Comparison of ENCODE assay signal across 21 mouse cellular contexts in genomic region chr17:48365511-48366155, GRCm38 (mm10). TPM values are rescaled to one million over a fixed set of nuclear protein-coding genes. Genes with fewer than 3 reads are reported as not detected.
"Had no signal": no experiment of that assay in that cellular context is flagged by ENCODE, and none has a peak within 500 bp of the region (broad histone marks: within the 10 kb centered on the region; RNA-seq: fewer than 3 reads in every experiment).

No protein-coding gene starts in this region.

- H3K4me2 ChIP-seq: kidney, embryonic 15.5 days; liver, embryonic 13.5 days; midbrain, embryonic 13.5 days; stomach, embryonic 15.5 days had no signal

- H3K4me1 ChIP-seq: kidney, embryonic 15.5 days; midbrain, embryonic 13.5 days; stomach, embryonic 15.5 days had no signal

- DNase-seq: kidney, adult 8-10 months; kidney, postnatal 10 days; kidney, postnatal 36 days; layer of hippocampus, postnatal 36 days; liver, embryonic 13.5 days; lung, adult 2 months; lung, postnatal 14 days; lung, postnatal 4 days; right cerebral cortex, postnatal 25 days; spleen, adult 18-20 months; thymus, postnatal 25 days had no signal

- H3K36me3 ChIP-seq: kidney, embryonic 15.5 days; liver, embryonic 13.5 days; midbrain, embryonic 13.5 days; stomach, embryonic 15.5 days had no signal

- ATAC-seq: midbrain, embryonic 13.5 days; midbrain, embryonic 16.5 days had no signal

- H3K4me3 ChIP-seq: kidney, embryonic 15.5 days; left cerebral cortex, adult 2 months; liver, embryonic 13.5 days; midbrain, embryonic 13.5 days; stomach, embryonic 15.5 days had no signal

- H3K27me3 ChIP-seq: kidney, embryonic 15.5 days; liver, embryonic 13.5 days; midbrain, embryonic 13.5 days; stomach, embryonic 15.5 days had no signal

- H3K9ac ChIP-seq: kidney, embryonic 15.5 days; liver, embryonic 13.5 days; midbrain, embryonic 13.5 days; stomach, embryonic 15.5 days had no signal

- H3K27ac ChIP-seq: kidney, embryonic 15.5 days; left cerebral cortex, adult 2 months; liver, embryonic 13.5 days; midbrain, embryonic 13.5 days; stomach, embryonic 15.5 days had no signal

- H3K9me3 ChIP-seq: kidney, embryonic 15.5 days; liver, embryonic 13.5 days; midbrain, embryonic 13.5 days; stomach, embryonic 15.5 days had no signal

RNA-seq across cellular contexts. Expression of gene Treml1, which starts 5.9 kb away (rescaled TPM):
- total RNA-seq: layer of hippocampus, postnatal 10 days; layer of hippocampus, postnatal 36 days; liver, adult 2 months had no signal
- polyA plus RNA-seq: neural tube, embryonic 14.5 days had no signal

RNA-seq across cellular contexts. Expression of gene B430306N03Rik, which starts 49.7 kb away (rescaled TPM):
- total RNA-seq: layer of hippocampus, postnatal 10 days; left cerebral cortex, postnatal 10 days had no signal
- polyA plus RNA-seq: midbrain, embryonic 13.5 days; neural tube, embryonic 11.5 days; neural tube, embryonic 14.5 days had no signal
